Mouse (Mus musculus) G1E (cell line): ENCODE measurements around the gene Itsn1. TPM values are rescaled to one million over a fixed set of nuclear protein-coding genes. Genes with fewer than 3 reads are reported as not detected.

Source experiments
- ATAC-seq: 2 replicates; pipeline ENCODE4 v1.8.0; 2016; ENCODE audit warnings: mild to moderate bottlenecking; ENCODE audit not compliant: insufficient number of reproducible peaks, poor library complexity, low FRiP score, severe bottlenecking; ENCODE audit errors: extremely low read depth
- DNase-seq: peaks from one replicate; pipeline ENCODE4 v3.0.0; 2012; ENCODE audit warnings: low spot score
- H3K27me3 ChIP-seq: 2 replicates; pipeline ENCODE4 v1.6.1; 2012; ENCODE audit warnings: mild to moderate bottlenecking, low read length, inconsistent platforms; ENCODE audit not compliant: insufficient read depth
- H3K36me3 ChIP-seq: replicated peaks from 2 replicates; pipeline ENCODE3; 2012; ENCODE audit warnings: mild to moderate bottlenecking, inconsistent platforms
- H3K4me1 ChIP-seq: 2 replicates; pipeline ENCODE4 v1.6.1; 2012; ENCODE audit warnings: low read depth, low read length, inconsistent platforms, mixed read lengths; ENCODE audit not compliant: insufficient read depth
- H3K4me3 ChIP-seq: 2 replicates; pipeline ENCODE4 v1.5.1; 2012; ENCODE audit warnings: low read depth, mild to moderate bottlenecking, inconsistent platforms, low read length, moderate library complexity, mixed read lengths
- H3K9me3 ChIP-seq: replicated peaks from 2 replicates; pipeline ENCODE4 v1.6.1; 2012; ENCODE audit warnings: inconsistent platforms
- CTCF ChIP-seq: IDR thresholded peaks from 2 replicates; pipeline ENCODE4 v1.5.1; 2012; ENCODE audit warnings: low read depth, low read length, inconsistent platforms, mixed read lengths
- GATA1 ChIP-seq: IDR thresholded peaks from 2 replicates; pipeline ENCODE4 v1.6.1; 2012; ENCODE audit warnings: borderline replicate concordance, low read length, inconsistent platforms, mixed read lengths
- GATA2 ChIP-seq: IDR thresholded peaks from 2 replicates; pipeline ENCODE4 v1.6.1; 2012; ENCODE audit warnings: low read depth, low read length, inconsistent platforms, borderline replicate concordance
- POLR2AphosphoS5 ChIP-seq: IDR thresholded peaks from 2 replicates; pipeline ENCODE4 v1.6.1; 2012; ENCODE audit warnings: low read depth, low read length, inconsistent platforms; ENCODE audit not compliant: insufficient replicate concordance
- TAL1 ChIP-seq: conservative IDR thresholded peaks from 2 replicates; pipeline ENCODE4 v1.6.1; 2012; ENCODE audit warnings: low read depth, low read length, inconsistent platforms, mixed read lengths
- polyA plus RNA-seq: library from polyadenylated mRNA; stranded (reverse); fragments of >175 nt; gene quantifications from 2 replicates; pipeline ENCODE4 v1.2.3, GENCODE M21; 2012
- total RNA-seq, 2 experiments: library from RNA; stranded (forward) in 1 of 2; stranded (reverse) in 1 of 2; fragments of 200-1000 nt in 1 of 2; fragments of >200 nt in 1 of 2; fragmentation: Nextera tagmentation in 1 of 2; gene quantifications; 2 replicates each; pipeline ENCODE4 v1.2.3; 2014 to 2017

The Itsn1 gene
- total and polyA plus RNA-seq, 3 experiments, result 19.9 to 64.8 (median 32.6) TPM

DNA sequence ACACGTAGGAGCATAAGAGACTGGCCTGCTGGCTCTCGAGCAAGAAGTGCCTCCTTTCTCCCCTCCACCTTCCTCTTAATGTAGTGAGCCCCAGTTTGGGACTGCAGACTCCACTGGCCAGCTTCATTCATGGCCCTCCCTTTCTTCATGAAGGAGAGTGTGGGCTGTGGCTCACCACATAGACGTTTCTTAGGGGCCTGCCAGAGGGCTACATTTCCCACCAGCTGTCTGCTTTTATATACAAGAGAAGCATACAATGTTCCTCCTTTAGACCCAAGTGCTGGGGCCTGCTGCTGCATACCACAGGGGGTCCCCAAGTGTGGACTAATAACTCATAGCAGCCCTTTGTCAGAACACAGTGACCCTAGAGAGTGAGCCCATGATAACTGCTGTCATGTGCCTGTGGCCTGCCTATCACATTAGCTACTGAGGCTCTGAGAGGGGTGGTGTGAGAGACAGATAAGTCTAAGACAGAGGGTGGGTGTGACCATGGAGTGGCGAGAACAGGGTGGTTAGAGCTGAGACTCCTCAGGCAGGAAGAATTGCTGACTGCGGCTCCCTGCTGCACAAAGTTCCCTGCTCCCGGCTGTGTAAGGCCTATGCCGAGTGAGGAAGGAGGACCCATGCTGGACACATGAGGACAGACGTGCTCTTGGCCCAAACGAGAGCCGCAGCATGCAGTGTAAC, 135.7 kb downstream of the Itsn1 start:
- no peaks in the 10 kb centered on the region for H3K27me3 ChIP-seq
- ATAC-seq (peak; percentile 96), DNase-seq (peak; percentile 89)
- H3K4me1 ChIP-seq, result peaks cover 71% of the 10 kb centered on the region
- no peaks in the 10 kb centered on the region for H3K9me3 ChIP-seq
- H3K36me3 ChIP-seq, result peaks cover 18% of the 10 kb centered on the region
- H3K4me3 ChIP-seq, result peak overlapping the region; percentile 65; the same call in 1 of the 2 replicates
- TF ChIP-seq GATA2, result no peak
- TF ChIP-seq CTCF, result no peak
- no peak for TF ChIP-seq GATA1
- TF ChIP-seq POLR2AphosphoS5, result no peak
- peak; percentile 57 for TF ChIP-seq TAL1

DNA sequence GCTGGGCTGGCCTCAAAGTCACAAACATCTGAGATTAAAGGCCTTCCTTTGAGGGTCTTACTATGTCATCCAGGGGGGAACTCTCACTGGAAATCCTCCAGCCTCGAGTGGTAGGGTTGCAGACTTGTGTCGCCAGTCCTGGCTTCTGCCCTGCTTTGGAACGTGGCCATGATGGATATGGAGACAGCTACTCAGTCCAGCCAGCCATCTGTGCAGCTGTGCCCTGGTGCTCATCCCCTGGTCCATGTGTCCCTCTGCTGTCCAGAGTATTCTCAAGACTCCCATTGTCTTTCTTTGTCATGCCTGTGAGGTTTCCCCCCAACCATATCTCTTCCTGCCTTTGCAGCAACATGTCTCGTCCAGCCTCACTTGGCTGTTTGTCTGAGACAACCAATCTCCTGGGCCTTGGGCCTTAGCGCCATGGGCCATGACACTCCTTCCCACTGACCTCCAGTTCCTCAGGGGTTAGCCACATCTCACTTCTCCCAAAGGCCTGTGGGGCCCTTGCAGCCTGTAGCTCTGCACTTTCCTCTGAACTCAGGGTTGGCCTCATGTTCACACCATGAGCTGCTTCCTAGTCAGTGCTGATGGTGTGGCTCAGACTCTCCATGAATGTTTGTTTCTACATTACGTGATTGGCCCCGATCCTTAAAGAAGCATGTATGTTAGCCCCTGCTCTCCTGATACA, 136.6 kb downstream of the Itsn1 start:
- H3K36me3 ChIP-seq, result peaks cover 20% of the 10 kb centered on the region
- H3K4me3 ChIP-seq, result no peak overlapping the region; the same call in 1 of the 2 replicates
- H3K27me3 ChIP-seq, result no peaks in the 10 kb centered on the region
- ATAC-seq, result no peak
- no peaks in the 10 kb centered on the region for H3K9me3 ChIP-seq
- peaks cover 78% of the 10 kb centered on the region for H3K4me1 ChIP-seq
- no peak for TF ChIP-seq TAL1
- DNase-seq, result no peak

DNA sequence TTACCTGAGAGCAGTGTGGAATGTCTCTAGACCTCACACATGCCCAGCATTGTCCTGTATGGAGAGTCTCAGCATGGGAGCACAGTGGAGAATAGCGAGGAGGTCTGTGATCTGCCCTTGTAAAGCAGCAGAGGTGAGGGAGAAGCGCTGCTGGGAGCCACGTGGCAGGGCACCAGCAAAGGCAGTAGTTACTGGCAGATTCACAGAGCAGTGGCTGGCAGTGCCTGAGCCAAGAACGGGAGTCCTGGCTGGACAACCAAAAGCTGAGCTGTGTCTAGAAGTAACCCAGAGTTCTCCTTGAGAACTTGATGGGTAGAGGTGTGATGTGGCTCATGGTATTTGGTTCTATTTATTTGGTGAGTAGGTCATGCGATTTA, 137.2 kb downstream of the Itsn1 start:
- Histone ChIP-seq H3K9me3 (no peaks in the 10 kb centered on the region), H3K4me1 (peaks cover 81% of the 10 kb centered on the region), H3K4me3 (no peak overlapping the region), H3K36me3 (peaks cover 21% of the 10 kb centered on the region), H3K27me3 (no peaks in the 10 kb centered on the region)
- ATAC-seq (no peak), DNase-seq (no peak)
- TF ChIP-seq GATA2 (no peak), CTCF (no peak), GATA1 (no peak)

DNA sequence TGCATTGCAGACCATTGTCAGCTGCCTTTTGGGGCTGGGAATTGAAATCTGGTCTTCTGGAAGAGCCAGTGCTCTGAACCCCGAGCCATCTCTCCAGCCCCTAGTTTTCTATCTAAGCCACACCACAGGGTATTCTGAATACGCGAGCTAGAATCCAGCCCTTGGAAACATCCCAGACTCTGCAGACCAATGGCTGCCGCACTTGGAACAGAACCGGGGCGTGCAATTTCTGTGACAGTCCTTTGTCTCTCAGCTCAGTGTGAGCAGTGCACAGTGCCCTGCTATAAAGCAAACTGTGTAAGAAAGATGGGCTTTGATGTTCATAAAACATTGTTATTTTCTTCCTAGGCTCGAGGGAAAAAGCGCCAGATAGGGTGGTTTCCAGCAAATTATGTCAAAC, 138.6 kb downstream of the Itsn1 start:
- Histone ChIP-seq H3K36me3 (peaks cover 21% of the 10 kb centered on the region), H3K4me1 (peaks cover 79% of the 10 kb centered on the region), H3K27me3 (no peaks in the 10 kb centered on the region), H3K4me3 (no peak overlapping the region), H3K9me3 (no peaks in the 10 kb centered on the region)
- ATAC-seq (no peak), DNase-seq (no peak)
- TF ChIP-seq GATA1 (no peak), POLR2AphosphoS5 (no peak), GATA2 (no peak), CTCF (no peak), TAL1 (no peak)

DNA sequence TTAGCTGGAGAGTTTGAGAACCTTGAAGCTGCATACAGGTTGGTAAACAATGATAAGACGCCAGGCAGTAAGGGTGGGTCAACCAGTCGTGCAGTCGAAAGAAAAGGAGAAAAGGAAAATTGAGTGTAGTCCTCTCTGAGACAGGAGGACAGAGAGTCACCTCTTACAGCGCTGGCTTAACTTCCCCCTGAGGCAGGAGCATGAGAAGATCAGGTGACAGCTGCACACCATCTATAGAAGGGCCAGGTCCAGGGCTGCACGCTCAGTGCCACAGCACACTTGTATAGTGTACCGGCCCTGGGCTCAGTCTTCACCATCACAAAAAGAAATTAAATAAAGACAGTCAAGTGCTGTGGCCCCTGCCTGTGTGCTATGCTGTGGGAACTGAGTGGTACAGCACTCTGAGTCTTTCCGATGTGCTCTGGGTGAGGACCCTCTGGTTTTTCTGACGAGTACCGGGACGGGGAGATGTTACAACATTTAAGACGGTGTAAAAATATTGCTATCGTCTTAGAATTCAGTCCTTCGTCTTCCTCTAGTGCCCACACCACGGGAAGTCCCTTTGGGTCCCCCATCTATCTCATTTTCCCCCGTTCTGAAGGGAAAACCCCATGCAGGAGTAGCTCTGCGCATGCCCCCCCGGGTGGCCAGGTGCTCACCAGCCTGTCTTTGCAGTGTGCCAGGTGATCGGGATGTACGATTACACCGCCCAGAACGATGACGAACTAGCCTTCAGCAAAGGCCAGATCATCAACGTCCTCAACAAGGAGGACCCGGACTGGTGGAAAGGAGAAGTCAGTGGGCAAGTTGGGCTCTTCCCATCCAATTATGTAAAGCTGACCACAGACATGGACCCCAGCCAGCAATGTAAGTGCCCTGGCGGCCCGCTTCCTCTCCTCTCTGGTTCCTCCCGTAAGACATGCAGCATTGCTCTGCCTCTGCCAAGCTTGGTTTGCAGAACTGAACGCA, 140.1 kb downstream of the Itsn1 start:
- H3K27me3 ChIP-seq, result 0 out of 2 replicates have a peak, but pooled peaks cover under 1% of the 10 kb centered on the region
- peaks cover 15% of the 10 kb centered on the region for H3K36me3 ChIP-seq
- ATAC-seq (no peak), DNase-seq (peak; percentile 32)
- TF ChIP-seq GATA1 (no peak), POLR2AphosphoS5 (no peak), TAL1 (no peak), GATA2 (no peak), CTCF (no peak)
- peaks cover 67% of the 10 kb centered on the region for H3K4me1 ChIP-seq
- H3K9me3 ChIP-seq, result no peaks in the 10 kb centered on the region
- peak overlapping the region; percentile 42; the same call in 1 of the 2 replicates for H3K4me3 ChIP-seq

DNA sequence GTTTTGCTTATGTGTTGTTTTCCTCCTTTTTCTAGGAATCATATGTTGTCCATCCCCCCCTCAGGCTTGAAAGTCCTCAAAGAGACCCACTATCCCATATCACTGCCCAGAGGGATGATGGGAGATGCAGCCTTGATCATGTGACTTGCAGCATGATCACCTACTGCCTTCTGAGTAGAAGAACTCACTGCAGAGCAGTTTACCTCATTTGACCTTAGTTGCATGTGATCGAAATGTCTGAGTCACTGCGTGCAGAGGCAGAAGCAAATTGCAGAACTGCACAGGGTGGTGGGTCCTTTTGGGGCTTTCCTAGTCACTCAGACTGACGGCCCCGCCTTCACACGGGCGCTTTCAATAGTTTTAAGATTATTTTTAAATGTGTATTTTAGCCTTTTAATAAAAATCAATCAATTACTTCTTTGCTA, 141.1 kb downstream of the Itsn1 start:
- Histone ChIP-seq H3K9me3 (no peaks in the 10 kb centered on the region), H3K4me1 (peaks cover 64% of the 10 kb centered on the region), H3K4me3 (no peak overlapping the region), H3K27me3 (peaks cover 4% of the 10 kb centered on the region; the same call in 1 of the 2 replicates), H3K36me3 (peaks cover 15% of the 10 kb centered on the region)
- TF ChIP-seq GATA1 (no peak), POLR2AphosphoS5 (no peak), CTCF (no peak), TAL1 (no peak), GATA2 (no peak)
- peak; percentile 92 for ATAC-seq
- peak; percentile 81 for DNase-seq
